Mouse (Mus musculus) myocyte (in vitro differentiated cells): ENCODE data around the gene Dip2c.

Experiments used
- CEBPB ChIP-seq: IDR thresholded peaks from 2 replicates; pipeline ENCODE4 v1.6.1; 2011; ENCODE audit warnings: mild to moderate bottlenecking, moderate library complexity; ENCODE audit not compliant: poor library complexity, insufficient read depth, severe bottlenecking
- E2F4 ChIP-seq: IDR thresholded peaks from one replicate; pipeline ENCODE4 v1.6.1; 2011; ENCODE audit warnings: mild to moderate bottlenecking, control low read depth, moderate library complexity; ENCODE audit not compliant: insufficient read depth
- MAX ChIP-seq: IDR thresholded peaks from one replicate; pipeline ENCODE4 v1.6.1; 2011; ENCODE audit warnings: low read depth, mild to moderate bottlenecking, control low read depth
- MYOD1 ChIP-seq, 3 experiments: IDR thresholded peaks; one replicate each; pipeline ENCODE4 v1.6.1; 2011; ENCODE audit warnings: control low read depth in 2 of 3, low read depth in 2 of 3, mild to moderate bottlenecking in 2 of 3, moderate library complexity in 1 of 3; ENCODE audit not compliant: insufficient read length in 2 of 3, control insufficient read depth in 1 of 3
- MYOG ChIP-seq, 3 experiments: IDR thresholded peaks; one replicate each; pipeline ENCODE4 v1.6.1; 2011; ENCODE audit warnings: control low read depth in 2 of 3, low read depth in 2 of 3, mild to moderate bottlenecking in 2 of 3; ENCODE audit not compliant: insufficient read length in 2 of 3, control insufficient read depth in 1 of 3, insufficient read depth in 1 of 3
- POLR2A ChIP-seq: IDR thresholded peaks from one replicate; pipeline ENCODE4 v1.6.1; 2011; ENCODE audit warnings: low read depth, mild to moderate bottlenecking, control low read depth, moderate library complexity; ENCODE audit not compliant: insufficient read length
- POLR2AphosphoS2 ChIP-seq: IDR thresholded peaks from one replicate; pipeline ENCODE4 v1.6.1; 2011; ENCODE audit warnings: low read depth, control low read depth; ENCODE audit not compliant: insufficient read length
- REST ChIP-seq: IDR thresholded peaks from one replicate; pipeline ENCODE4 v1.6.1; 2011; ENCODE audit warnings: mild to moderate bottlenecking, control low read depth, moderate library complexity; ENCODE audit not compliant: insufficient read depth, insufficient read length
- TCF12 ChIP-seq: IDR thresholded peaks from one replicate; pipeline ENCODE4 v1.6.1; 2011; ENCODE audit warnings: mild to moderate bottlenecking, control low read depth; ENCODE audit not compliant: poor library complexity, insufficient read depth, severe bottlenecking
- USF1 ChIP-seq: IDR thresholded peaks from one replicate; pipeline ENCODE4 v1.6.1; 2011; ENCODE audit warnings: low read depth, mild to moderate bottlenecking, control low read depth, moderate library complexity

- TF ChIP-seq POLR2A (no peak), MYOD1 (IDR thresholded peaks at IDR 0.05; ENCODE audit: control insufficient read depth in 1 of 3, insufficient read length in 2 of 3, low read depth in 2 of 3) (no peak), POLR2AphosphoS2 (no peak), USF1 (no peak), E2F4 (no peak), TCF12 (no peak), MAX (no peak), MYOG (IDR thresholded peaks at IDR 0.05; ENCODE audit: control insufficient read depth in 1 of 3, insufficient read depth in 1 of 3, insufficient read length in 2 of 3, low read depth in 2 of 3) (no peak), CEBPB (no peak), REST (no peak)
Observed at GRCm38 (mm10) chr13:9547698-9548344, 271.5 kb downstream of the Dip2c start.
